Mouse (Mus musculus) spleen, adult 2 months (tissue): ENCODE measurements around the gene Atp1a2.

ENCODE experiments used
- CTCF ChIP-seq: fragments of 200-500 bp; IDR thresholded peaks from 2 replicates; pipeline ENCODE4 v1.5.1; 2011; ENCODE audit warnings: mild to moderate bottlenecking, inconsistent platforms; ENCODE audit not compliant: insufficient read depth, insufficient read length, insufficient replicate concordance; ENCODE audit errors: extremely low read depth
- POLR2A ChIP-seq: fragments of 200-500 bp; IDR thresholded peaks from 2 replicates; pipeline ENCODE4 v1.6.1; 2011; ENCODE audit warnings: low read depth, low read length, inconsistent platforms

DNA sequence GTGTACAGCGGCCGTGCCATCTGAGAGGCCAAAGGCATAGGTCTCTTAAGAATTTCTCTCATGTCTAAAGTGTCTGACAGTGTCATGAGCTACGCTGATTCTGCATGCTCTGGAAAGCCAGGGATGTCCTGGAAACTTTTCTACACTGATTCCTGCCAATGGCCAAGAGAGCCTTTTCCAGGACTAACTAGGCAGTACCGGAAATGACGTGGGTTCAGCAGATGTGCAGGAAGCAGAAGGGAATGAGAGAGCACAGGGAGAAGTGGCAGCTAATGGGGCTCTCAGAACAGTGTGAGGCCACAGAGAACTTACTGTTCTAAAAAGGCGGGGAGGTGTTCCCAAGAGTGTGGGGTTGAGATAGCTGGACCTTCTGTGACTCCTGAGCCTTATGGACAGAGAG lies 24.5 kb downstream of the Atp1a2 start:
- TF ChIP-seq CTCF, result no peak
- TF ChIP-seq POLR2A, result no peak
